Mouse (Mus musculus) CD4-positive, CD25-positive, alpha-beta regulatory T cell, adult 4 months (primary cell): ENCODE measurements around the gene Fbxl16. TPM values are rescaled to one million over a fixed set of nuclear protein-coding genes. Genes with fewer than 3 reads are reported as not detected.

Experiments
- ATAC-seq: one replicate; pipeline ENCODE4 v1.8.0; 2017
- polyA plus RNA-seq, 2 experiments: library from polyadenylated mRNA; unstranded; fragments of 100-300 nt; shearing (Covaris generic); gene quantifications; one replicate each; pipeline ENCODE4 v1.2.1; 2017

Fbxl16 gene
- polyA plus RNA-seq, result not detected

GRCm38 (mm10) chr17:25808789-25809605, at the start of gene Fbxl16:
Gene Fbxl16 (plus strand): TSS chr17:25809085.
- no peak for ATAC-seq

DNA sequence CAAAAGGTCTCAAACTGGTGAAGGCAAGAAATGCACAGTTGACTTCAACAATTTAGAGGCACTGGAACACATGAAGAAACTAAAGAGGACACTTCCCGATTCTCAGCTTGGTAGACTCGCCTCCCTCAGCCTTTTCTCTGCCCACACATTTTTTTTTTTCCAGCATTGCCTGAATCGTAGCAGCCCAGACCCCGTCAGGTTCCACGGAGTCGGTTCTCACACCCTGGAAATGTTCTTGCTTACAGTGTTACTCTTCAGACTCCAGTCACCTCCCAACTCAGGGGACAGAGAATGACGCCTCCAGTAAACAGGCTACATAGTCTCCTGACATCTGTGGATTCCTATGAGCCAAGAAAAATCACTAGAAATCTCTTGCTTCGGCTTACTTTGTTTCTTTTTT, 48.7 kb upstream of the Fbxl16 start:
- ATAC-seq, result no peak

- no peak for ATAC-seq
These were observed 47.3 kb upstream of the Fbxl16 start for GRCm38 (mm10) chr17:25761561-25761970.

GRCm38 (mm10) chr17:25762591-25762990, 46.3 kb upstream of the Fbxl16 start:
- no peak for ATAC-seq

DNA sequence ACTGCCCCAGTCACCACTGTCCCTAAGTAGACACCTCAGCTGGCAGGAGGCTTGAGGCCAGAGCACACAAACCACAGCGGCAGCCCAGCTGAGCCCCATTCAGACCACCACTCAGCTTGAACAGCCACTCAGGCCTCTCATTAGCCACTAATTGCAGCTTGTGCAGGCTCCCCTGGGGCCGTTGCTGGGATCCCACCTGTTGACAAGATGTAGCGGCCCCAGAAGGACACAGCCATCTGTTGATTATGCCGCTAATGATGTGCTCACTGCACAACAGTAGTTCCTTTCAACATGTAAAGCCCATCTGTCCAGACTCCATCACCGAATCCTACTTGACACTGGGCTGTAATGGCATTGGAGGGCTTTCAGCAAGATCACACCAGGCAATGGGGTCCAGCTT, 43.0 kb upstream of the Fbxl16 start:
- ATAC-seq, result no peak

GRCm38 (mm10) chr17:25769331-25769730, 39.6 kb upstream of the Fbxl16 start:
- no peak for ATAC-seq

- ATAC-seq, result peak; percentile 93
These were observed 35.2 kb upstream of the Fbxl16 start, which contains the start of gene Narfl for GRCm38 (mm10) chr17:25773549-25774120. Gene Narfl (plus strand): TSS chr17:25773776.

DNA sequence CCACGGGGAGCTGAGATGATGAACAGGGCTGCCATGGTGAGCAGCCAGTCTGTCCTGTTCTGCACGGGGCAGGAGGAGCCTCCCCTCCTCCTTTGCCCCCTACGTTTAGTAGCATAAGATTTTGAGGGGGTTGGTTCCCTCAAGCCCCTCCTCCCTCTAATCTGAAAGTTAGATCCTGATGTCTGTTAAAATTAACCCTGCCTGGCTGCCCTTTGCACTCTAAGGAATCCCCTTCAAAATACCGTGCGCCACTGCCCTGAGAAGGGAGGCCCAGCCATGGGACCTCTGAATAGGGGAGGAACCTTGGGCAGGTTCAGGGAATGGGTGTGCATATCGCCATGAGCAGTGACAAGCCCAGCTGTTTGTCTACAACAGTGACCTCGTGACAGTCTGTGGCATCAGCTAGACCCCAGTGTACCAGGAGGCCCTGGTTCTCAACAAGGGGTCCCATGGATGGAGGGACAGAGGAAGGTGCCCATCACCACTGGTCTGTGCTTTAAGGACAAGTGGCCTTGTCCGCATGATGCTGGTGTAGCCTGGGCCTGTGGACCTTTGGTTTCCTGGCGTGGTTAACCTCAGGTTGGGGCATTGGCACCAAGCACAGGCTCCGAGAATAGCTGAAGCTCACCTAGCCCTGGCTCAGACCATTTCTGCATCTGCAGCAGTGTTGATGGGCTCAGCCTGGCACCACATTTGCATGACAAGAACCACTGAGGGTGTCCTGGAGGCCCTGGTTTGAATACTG, 33.4 kb upstream of the Fbxl16 start:
- ATAC-seq, result no peak

- no peak for ATAC-seq
These were observed 30.9 kb upstream of the Fbxl16 start for GRCm38 (mm10) chr17:25777948-25778347.

DNA sequence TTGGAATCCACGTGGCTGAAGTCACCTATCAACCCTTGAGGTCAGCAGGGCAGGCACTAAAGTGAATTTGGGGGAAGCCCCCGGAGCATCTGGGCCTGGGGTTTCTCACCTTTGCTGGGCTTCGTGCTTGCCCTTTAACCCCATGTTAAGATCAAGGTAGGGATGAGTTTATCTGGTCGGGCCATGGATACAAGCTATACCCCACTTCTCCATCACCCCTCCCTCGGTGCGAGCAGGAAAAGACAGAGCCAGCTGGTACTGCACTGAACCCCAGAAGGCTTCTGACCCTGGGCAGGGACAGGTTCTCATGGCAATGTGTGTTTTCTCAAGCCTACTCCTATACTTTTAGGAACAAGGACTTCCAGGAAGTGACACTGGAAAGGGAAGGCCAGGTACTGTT, 27.5 kb upstream of the Fbxl16 start:
- no peak for ATAC-seq

- ATAC-seq, result no peak
These were observed 25.8 kb upstream of the Fbxl16 start for GRCm38 (mm10) chr17:25783086-25783485.

DNA sequence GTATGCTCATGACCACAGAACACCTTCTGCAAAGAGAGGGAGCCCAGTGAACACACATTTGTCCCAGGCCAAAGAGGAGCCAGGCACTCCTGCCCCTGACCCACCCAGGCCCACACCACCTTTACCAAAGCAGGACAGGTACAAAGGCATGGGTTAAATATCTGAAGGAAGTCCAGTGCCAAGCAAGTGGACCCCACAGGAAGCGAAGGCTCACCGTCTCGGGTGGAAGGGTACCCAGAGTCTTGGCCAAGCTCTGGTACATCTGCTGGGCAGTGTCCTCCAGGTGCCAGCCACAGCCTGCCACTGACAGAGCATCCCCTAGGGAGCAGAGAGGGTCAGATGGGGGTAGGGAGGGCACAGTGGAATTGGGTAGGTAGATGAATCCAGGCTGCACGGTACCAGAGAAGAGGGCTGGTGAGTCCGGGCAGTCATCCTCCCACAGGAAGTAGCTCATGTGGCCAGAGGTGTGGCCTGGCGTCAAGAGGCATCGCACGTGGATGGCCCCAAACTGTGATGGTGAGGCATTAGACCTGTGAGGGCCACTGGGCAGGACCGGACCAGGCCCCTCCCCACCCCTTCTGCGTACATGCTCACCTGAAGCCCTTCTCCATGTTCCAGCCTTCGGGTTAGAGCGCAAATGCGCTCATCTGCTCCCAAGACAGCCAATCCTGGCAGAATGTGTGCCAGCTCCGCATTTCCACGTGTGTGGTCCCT, 24.9 kb upstream of the Fbxl16 start:
- no peak for ATAC-seq

- peak; percentile 90 for ATAC-seq
These were observed 23.6 kb upstream of the Fbxl16 start, which contains the start of gene Haghl for GRCm38 (mm10) chr17:25785281-25785745. Gene Haghl (minus strand): TSS chr17:25785673.

DNA sequence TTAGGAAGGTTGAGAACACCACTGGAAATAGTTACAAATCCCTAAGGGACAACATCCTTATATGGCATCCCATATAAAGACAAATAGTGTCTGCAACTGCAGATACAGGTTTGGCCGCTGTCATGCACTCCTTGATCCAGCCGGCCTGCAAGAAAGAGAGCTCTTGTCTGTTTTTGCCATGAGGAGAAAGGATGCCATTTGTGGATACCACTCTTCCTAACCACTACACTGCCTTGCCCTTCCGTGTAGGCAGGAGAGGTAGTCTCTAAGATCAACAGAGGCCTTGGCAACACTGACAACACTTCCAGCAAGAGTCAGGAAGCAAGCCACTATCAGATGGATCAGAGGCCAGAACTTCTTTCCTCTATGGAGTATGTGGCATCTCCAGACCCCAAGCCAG, 22.6 kb upstream of the Fbxl16 start, which contains the start of gene Ccdc78:
Gene Ccdc78, plus strand, starts transcription at position 301 of the 400 bp plus-strand sequence.
- no peak for ATAC-seq

GRCm38 (mm10) chr17:25786781-25787504, 21.9 kb upstream of the Fbxl16 start:
- ATAC-seq, result no peak

DNA sequence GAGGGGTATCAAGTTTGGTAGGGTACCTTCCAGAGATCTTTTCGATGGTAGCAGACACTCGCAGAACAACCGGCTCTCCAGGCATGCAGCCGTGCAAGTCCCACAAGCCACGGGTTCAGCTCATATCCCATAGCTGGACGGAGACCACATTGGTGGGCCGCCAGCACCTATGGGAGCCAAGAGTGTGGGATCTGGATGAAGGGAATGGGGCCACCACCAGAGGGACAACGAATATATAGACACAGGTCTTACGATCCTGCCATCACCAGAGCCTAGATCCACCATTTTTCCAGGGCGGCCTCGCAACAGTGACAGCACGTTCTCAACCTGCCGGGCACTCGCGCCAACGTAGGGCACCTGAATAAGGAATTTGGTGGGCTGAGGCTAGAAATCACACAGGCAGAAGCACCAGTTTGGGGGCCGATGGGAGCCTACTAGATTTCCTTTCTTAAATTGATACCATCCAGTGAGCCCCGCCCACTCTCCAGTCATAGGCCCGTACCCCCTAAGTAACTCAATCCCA, 17.5 kb upstream of the Fbxl16 start:
- ATAC-seq, result no peak

DNA sequence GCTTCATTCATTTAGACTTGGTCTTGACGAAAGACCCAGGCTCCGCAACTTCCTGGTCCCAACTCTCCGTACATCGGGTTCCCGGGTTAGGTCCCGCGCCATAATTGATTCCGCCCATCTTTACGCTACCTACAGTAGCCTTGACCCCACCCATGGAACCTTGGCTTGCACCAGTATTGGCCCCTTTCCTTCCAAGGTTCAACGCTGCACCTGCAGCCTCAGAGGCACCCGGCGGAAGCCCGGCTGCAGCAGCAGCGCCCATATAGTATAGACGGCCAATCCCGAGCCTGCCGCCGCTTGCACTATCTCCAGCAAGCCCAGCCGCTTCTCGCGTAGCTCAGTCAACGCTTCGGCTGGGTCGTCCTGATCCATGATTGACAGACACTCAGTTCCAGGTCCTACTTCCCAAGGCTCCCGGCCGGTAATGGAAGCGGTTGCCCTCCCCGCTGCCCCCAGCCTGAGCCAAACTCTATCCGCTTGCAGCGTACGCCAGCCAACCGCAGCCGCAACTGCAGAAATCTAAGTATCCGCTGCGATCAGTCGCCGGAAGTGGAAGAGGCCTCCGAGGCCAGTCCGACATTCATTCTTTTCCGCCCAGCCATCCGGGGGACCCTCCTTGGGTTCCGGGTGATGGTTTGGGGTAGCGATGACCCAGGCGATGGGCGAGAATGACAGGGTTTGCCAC, 16.9 kb upstream of the Fbxl16 start:
- peak; percentile 64 for ATAC-seq

- ATAC-seq, result peak; percentile 86
These were observed 16.3 kb upstream of the Fbxl16 start, which contains the start of gene Fam173a for GRCm38 (mm10) chr17:25792615-25793014. Gene Fam173a (minus strand): TSS chr17:25792901.

- no peak for ATAC-seq
These were observed 14.7 kb upstream of the Fbxl16 start for GRCm38 (mm10) chr17:25794197-25794596.

- ATAC-seq, result no peak
These were observed 13.9 kb upstream of the Fbxl16 start for GRCm38 (mm10) chr17:25794998-25795397.

GRCm38 (mm10) chr17:25795609-25796092, 13.2 kb upstream of the Fbxl16 start, which contains the start of gene AC134908.4:
Gene AC134908.4 (minus strand): TSS chr17:25795659.
- ATAC-seq, result no peak
